Mouse (Mus musculus): ENCODE data around the gene Slc25a44. TPM values are rescaled to one million over a fixed set of nuclear protein-coding genes. Genes with fewer than 3 reads are reported as not detected.
A peak's percentile ranks its signal among the peaks of the same experiment; 100 is the strongest.
"Not testable (repeated sequence)": the region's sequence is repeated elsewhere in the genome, so short reads cannot be mapped to it uniquely, and the experiment has no call there.

Slc25a44 gene
- polyA plus RNA-seq, 3 experiments from 2014 or later = 11.2 to 14.6 (median 14.4) TPM

- no peak for ATAC-seq
Observed at GRCm38 (mm10) chr3:88449395-88450023, 24.6 kb upstream of the Slc25a44 start.

GRCm38 (mm10) chr3:88448443-88448842, 23.5 kb upstream of the Slc25a44 start:
- no peak for ATAC-seq

GRCm38 (mm10) chr3:88447676-88448183, 22.8 kb upstream of the Slc25a44 start:
- ATAC-seq = no peak

GRCm38 (mm10) chr3:88446471-88447123, 21.7 kb upstream of the Slc25a44 start:
- ATAC-seq = no peak

GRCm38 (mm10) chr3:88442888-88443287, 17.9 kb upstream of the Slc25a44 start:
- no peak for ATAC-seq

GRCm38 (mm10) chr3:88442488-88442887, 17.5 kb upstream of the Slc25a44 start:
- ATAC-seq = no peak

- ATAC-seq = peak; percentile 54
Observed at GRCm38 (mm10) chr3:88440500-88441381, 15.8 kb upstream of the Slc25a44 start.

GRCm38 (mm10) chr3:88439582-88439981, 14.6 kb upstream of the Slc25a44 start:
- ATAC-seq = no peak

GRCm38 (mm10) chr3:88437454-88437853, 12.5 kb upstream of the Slc25a44 start:
- ATAC-seq = no peak

GRCm38 (mm10) chr3:88436395-88437201, 11.7 kb upstream of the Slc25a44 start:
- ATAC-seq = no peak

- no peak for ATAC-seq
Observed at GRCm38 (mm10) chr3:88435515-88435914, 10.6 kb upstream of the Slc25a44 start.

- not testable (repeated sequence) for ATAC-seq
Observed at GRCm38 (mm10) chr3:88428639-88429038, 3.7 kb upstream of the Slc25a44 start.

GRCm38 (mm10) chr3:88427342-88427905, 2.5 kb upstream of the Slc25a44 start:
- no peak for ATAC-seq

GRCm38 (mm10) chr3:88425708-88426420, 925 bp upstream of the Slc25a44 start:
- ATAC-seq = no peak

- ATAC-seq = no peak
Observed at GRCm38 (mm10) chr3:88425330-88425689, 371 bp upstream of the Slc25a44 start.

GRCm38 (mm10) chr3:88422020-88422720, 2.8 kb downstream of the Slc25a44 start:
- ATAC-seq = no peak

GRCm38 (mm10) chr3:88420771-88421170, 4.2 kb downstream of the Slc25a44 start:
- no peak for ATAC-seq

- no peak for ATAC-seq
Observed at GRCm38 (mm10) chr3:88418016-88418415, 6.9 kb downstream of the Slc25a44 start.

- no peak for ATAC-seq
Observed at GRCm38 (mm10) chr3:88415668-88416067, 9.3 kb downstream of the Slc25a44 start.

GRCm38 (mm10) chr3:88412636-88413035, 12.3 kb downstream of the Slc25a44 start:
- ATAC-seq = no peak

GRCm38 (mm10) chr3:88411681-88412080, 13.3 kb downstream of the Slc25a44 start:
- ATAC-seq = no peak
